Mouse (Mus musculus): ENCODE measurements at regions not wholly inside any gene's neighbourhood (a gene's known extent, or its start where the extent isn't known, plus 50 kb on each side); places are given as distances from the start of the nearest gene placed in this dataset.

- peaks cover 29% of the 10 kb centered on the region for H3K9me3 ChIP-seq (replicated peaks; ENCODE audit: low read length)
- no peak for DNase-seq (ENCODE audit: extremely low read depth)
- H3K9ac ChIP-seq (ENCODE audit: insufficient read depth, low read depth) = no peak overlapping the region
- no peaks in the 10 kb centered on the region for H3K79me2 ChIP-seq (replicated peaks; ENCODE audit: control insufficient read depth, extremely low read depth, insufficient read depth, poor library complexity, severe bottlenecking)
- H3K36me3 ChIP-seq (replicated peaks in 1 of 2; ENCODE audit: control insufficient read depth in 1 of 2, insufficient read depth in 1 of 2, low read length in 1 of 2) = no peaks in the 10 kb centered on the region
- dilution Hi-C loops (cut with MboI; ENCODE audit: extremely low pct_ligation_motif_present, extremely low pct_unique_long_range_greater_than_20kb, low sequenced_read_pairs) (no loop called here), in situ Hi-C loops (cut with MboI; ENCODE audit: low pct_ligation_motif_present, low pct_unique_long_range_greater_than_20kb, low sequenced_read_pairs) (no loop called here)
- no peak overlapping the region for H3K4me2 ChIP-seq (ENCODE audit: insufficient read depth, low read depth, poor library complexity, severe bottlenecking)
- no peak overlapping the region for H3K4me3 ChIP-seq (replicated peaks in 1 of 3; ENCODE audit: low read depth in 2 of 3, low read length in 2 of 3, poor library complexity in 1 of 3)
- H3K27me3 ChIP-seq (replicated peaks) = no peaks in the 10 kb centered on the region
- TF ChIP-seq MAFK (IDR thresholded peaks at IDR 0.05; ENCODE audit: insufficient replicate concordance, low read length) = no peak
- no peak for TF ChIP-seq CTCF (conservative IDR thresholded peaks at IDR 0.05 in 1 of 2, IDR thresholded peaks at IDR 0.05 in 1 of 2; ENCODE audit: low read depth in 2 of 2, low read length in 2 of 2)
- no peak for TF ChIP-seq SIN3A (IDR thresholded peaks at IDR 0.05; ENCODE audit: low read length)
- TF ChIP-seq ZMIZ1 (IDR thresholded peaks at IDR 0.05; ENCODE audit: low read depth, low read length) = no peak
- TF ChIP-seq USF1 (IDR thresholded peaks at IDR 0.05; ENCODE audit: low read depth, low read length) = no peak
- no peak for TF ChIP-seq ZNF384 (IDR thresholded peaks at IDR 0.05; ENCODE audit: low read depth, low read length)
- no peak for TF ChIP-seq TBP (conservative IDR thresholded peaks at IDR 0.05; ENCODE audit: low read depth, low read length)
- no peak for TF ChIP-seq KAT2A (IDR thresholded peaks at IDR 0.05; ENCODE audit: insufficient replicate concordance, low read length)
- no peak for TF ChIP-seq BHLHE40 (IDR thresholded peaks at IDR 0.05; ENCODE audit: low read depth, low read length)
- TF ChIP-seq CHD2 (IDR thresholded peaks at IDR 0.05; ENCODE audit: low read length) = no peak
- TF ChIP-seq GABPA (IDR thresholded peaks at IDR 0.05; ENCODE audit: insufficient replicate concordance, low read depth, low read length) = no peak
- no peak for TF ChIP-seq JUND (conservative IDR thresholded peaks at IDR 0.05; ENCODE audit: low read depth, low read length)
- TF ChIP-seq IRF4 (IDR thresholded peaks at IDR 0.05; ENCODE audit: low read depth, low read length) = no peak
- TF ChIP-seq HCFC1 (IDR thresholded peaks at IDR 0.05; ENCODE audit: low read depth, low read length) = no peak
- no peak for TF ChIP-seq PAX5 (IDR thresholded peaks at IDR 0.05; ENCODE audit: low read length)
- no peaks in the 10 kb centered on the region for H3K4me1 ChIP-seq (ENCODE audit: control insufficient read depth in 1 of 2, insufficient read depth in 2 of 2)
- no peak overlapping the region for H3K27ac ChIP-seq (ENCODE audit: insufficient read depth, low read depth)
These were observed 629.7 kb downstream of the Rwdd3 start for GRCm38 (mm10) chr3:120541556-120542476.

GRCm38 (mm10) chr3:120533901-120534300 is 637.6 kb downstream of the Rwdd3 start:
- H3K4me3 ChIP-seq (replicated peaks in 1 of 3; ENCODE audit: low read depth in 2 of 3, low read length in 2 of 3, poor library complexity in 1 of 3) = no peak overlapping the region
- no peak overlapping the region for H3K4me2 ChIP-seq (ENCODE audit: insufficient read depth, low read depth, poor library complexity, severe bottlenecking)
- TF ChIP-seq POLR2AphosphoS2 (IDR thresholded peaks at IDR 0.05; ENCODE audit: low read depth, low read length) = no peak
- TF ChIP-seq EP300 (IDR thresholded peaks at IDR 0.05; ENCODE audit: low read length) = no peak
- TF ChIP-seq E2F4 (IDR thresholded peaks at IDR 0.05; ENCODE audit: insufficient replicate concordance, low read depth, low read length) = no peak
- no peak for TF ChIP-seq ZMIZ1 (IDR thresholded peaks at IDR 0.05; ENCODE audit: low read depth, low read length)
- TF ChIP-seq ZNF384 (IDR thresholded peaks at IDR 0.05; ENCODE audit: low read depth, low read length) = no peak
- TF ChIP-seq SMC3 (IDR thresholded peaks at IDR 0.05; ENCODE audit: low read depth, low read length) = no peak
- no peak for TF ChIP-seq MAZ (IDR thresholded peaks at IDR 0.05; ENCODE audit: low read depth, low read length)
- no peak for TF ChIP-seq ZKSCAN1 (IDR thresholded peaks at IDR 0.05; ENCODE audit: borderline replicate concordance, low read depth, low read length)
- TF ChIP-seq ETS1 (conservative IDR thresholded peaks at IDR 0.05; ENCODE audit: low read depth, low read length) = no peak
- TF ChIP-seq HCFC1 (IDR thresholded peaks at IDR 0.05; ENCODE audit: low read depth, low read length) = no peak
- TF ChIP-seq CHD1 (IDR thresholded peaks at IDR 0.05; ENCODE audit: low read depth, low read length) = no peak
- TF ChIP-seq ZC3H11A (IDR thresholded peaks at IDR 0.05; ENCODE audit: low read depth, low read length) = no peak
- TF ChIP-seq MEF2A (IDR thresholded peaks at IDR 0.05; ENCODE audit: borderline replicate concordance, low read depth, low read length) = no peak
- no peak for TF ChIP-seq MYC (IDR thresholded peaks at IDR 0.05; ENCODE audit: low read depth, low read length)
- no peak for TF ChIP-seq USF2 (conservative IDR thresholded peaks at IDR 0.05; ENCODE audit: low read depth, low read length)
- dilution Hi-C loops (cut with MboI; ENCODE audit: extremely low pct_ligation_motif_present, extremely low pct_unique_long_range_greater_than_20kb, low sequenced_read_pairs) (no loop called here), in situ Hi-C loops (cut with MboI; ENCODE audit: low pct_ligation_motif_present, low pct_unique_long_range_greater_than_20kb, low sequenced_read_pairs) (no loop called here)
- no peaks in the 10 kb centered on the region for H3K4me1 ChIP-seq (ENCODE audit: control insufficient read depth in 1 of 2, insufficient read depth in 2 of 2)
- H3K79me2 ChIP-seq (replicated peaks; ENCODE audit: control insufficient read depth, extremely low read depth, insufficient read depth, poor library complexity, severe bottlenecking) = no peaks in the 10 kb centered on the region
- no peak overlapping the region for H3K27ac ChIP-seq (ENCODE audit: insufficient read depth, low read depth)
- H3K9me3 ChIP-seq (replicated peaks; ENCODE audit: low read length) = peaks cover 36% of the 10 kb centered on the region
- H3K9ac ChIP-seq (ENCODE audit: insufficient read depth, low read depth) = no peak overlapping the region
- no peaks in the 10 kb centered on the region for H3K36me3 ChIP-seq (replicated peaks in 1 of 2; ENCODE audit: control insufficient read depth in 1 of 2, insufficient read depth in 1 of 2, low read length in 1 of 2)
- H3K27me3 ChIP-seq (replicated peaks) = no peaks in the 10 kb centered on the region
- no peak for DNase-seq (ENCODE audit: extremely low read depth)
